Mouse (Mus musculus) kidney, postnatal 0 days (tissue): Measurements from ENCODE around the gene Tppp. TPM values are rescaled to one million over a fixed set of nuclear protein-coding genes. Genes with fewer than 3 reads are reported as not detected.
A peak's percentile ranks its signal among the peaks of the same experiment; 100 is the strongest.
"Not testable (repeated sequence)": the region's sequence is repeated elsewhere in the genome, so short reads cannot be mapped to it uniquely, and the experiment has no call there.

Experiments
- ATAC-seq: fragments of 200-750 bp; cut with Nextera tagmentation; replicated peaks from 2 replicates; pipeline ENCODE4 v1.8.0; 2017; ENCODE audit warnings: low read depth, moderate number of reproducible peaks, moderate TSS enrichment, moderate library complexity; ENCODE audit not compliant: low FRiP score
- DNase-seq: peaks from one replicate; pipeline ENCODE4 v3.0.0-alpha.2; 2016; ENCODE audit warnings: low spot score
- H3K27ac ChIP-seq: fragments of 300-500 bp; sonication (generic); 2 replicates; pipeline ENCODE4 v1.5.1; 2014; ENCODE audit warnings: mild to moderate bottlenecking
- H3K27me3 ChIP-seq: fragments of 300-500 bp; sonication (generic); 2 replicates; pipeline ENCODE4 v1.6.1; 2014; ENCODE audit warnings: low read length, mixed read lengths; ENCODE audit not compliant: insufficient read depth
- H3K36me3 ChIP-seq: fragments of 300-500 bp; sonication (generic); 2 replicates; pipeline ENCODE4 v1.6.1; 2014; ENCODE audit warnings: low read length, mixed read lengths; ENCODE audit not compliant: insufficient read depth
- H3K4me1 ChIP-seq: fragments of 300-500 bp; sonication (generic); replicated peaks from 2 replicates; pipeline ENCODE4 v1.6.1; 2014; ENCODE audit warnings: antibody characterized with exemption, low read length, mixed read lengths; ENCODE audit not compliant: insufficient read depth
- H3K4me2 ChIP-seq: fragments of 300-500 bp; sonication (generic); 2 replicates; pipeline ENCODE4 v1.6.1; 2014; ENCODE audit warnings: mild to moderate bottlenecking, low read length, moderate library complexity, mixed read lengths
- H3K4me3 ChIP-seq: fragments of 300-500 bp; sonication (generic); replicated peaks from 2 replicates; pipeline ENCODE4 v1.5.1; 2014; ENCODE audit warnings: low read depth, low read length
- H3K9ac ChIP-seq: fragments of 300-500 bp; sonication (generic); 2 replicates; pipeline ENCODE4 v1.6.1; 2014; ENCODE audit warnings: low read depth, low read length
- H3K9me3 ChIP-seq: fragments of 300-500 bp; sonication (generic); replicated peaks from 2 replicates; pipeline ENCODE4 v1.6.1; 2016; ENCODE audit warnings: low read length, inconsistent platforms, mixed read lengths
- CTCF ChIP-seq: IDR thresholded peaks from 2 replicates; pipeline ENCODE4 v1.5.1; 2016; ENCODE audit warnings: antibody characterized with exemption, low read depth, mild to moderate bottlenecking, moderate library complexity
- WGBS: fragments of 180-500 bp; shearing (Covaris S2); extraction: QIAGEN DNeasy Blood & Tissue Kit; methylation state at CpG from one replicate; pipeline ENCODE4 v1.1.7; 2014; 5-methylcytosine and 5-hydroxymethylcytosine counted together
- polyA plus RNA-seq: library from polyadenylated mRNA; unstranded; fragments of >200 nt; fragmentation: Nextera tagmentation; extraction: Ambion mirVana; gene quantifications from 2 replicates; pipeline ENCODE4 v1.2.1, GENCODE M21; 2015

Gene Tppp
- polyA plus RNA-seq, 1 experiment from 2014 or later = 0.42 TPM

GRCm38 (mm10) chr13:74001492-74001891, 7.7 kb upstream of the Tppp start:
- H3K36me3 ChIP-seq = no peaks in the 10 kb centered on the region
- ATAC-seq (no peak), DNase-seq (no peak)
- no peaks in the 10 kb centered on the region for H3K4me1 ChIP-seq
- no peak overlapping the region for H3K4me2 ChIP-seq
- H3K4me3 ChIP-seq = no peak overlapping the region
- no peak for TF ChIP-seq CTCF
- no peak overlapping the region for H3K9ac ChIP-seq
- no peaks in the 10 kb centered on the region for H3K9me3 ChIP-seq
- WGBS = 70% methylated on average over 4 of the region's 4 CpGs
- H3K27ac ChIP-seq = no peak overlapping the region
- no peaks in the 10 kb centered on the region for H3K27me3 ChIP-seq

- H3K27me3 ChIP-seq = peaks cover 16% of the 10 kb centered on the region
- H3K27ac ChIP-seq, H3K4me1 ChIP-seq, H3K4me3 ChIP-seq, H3K36me3 ChIP-seq, ATAC-seq, H3K9me3 ChIP-seq, DNase-seq, H3K9ac ChIP-seq, H3K4me2 ChIP-seq: not testable (repeated sequence)
- 91% methylated on average over 4 of the region's 4 CpGs for WGBS
Observed at GRCm38 (mm10) chr13:74006881-74007280, 2.3 kb upstream of the Tppp start.

- peaks cover 16% of the 10 kb centered on the region for H3K27me3 ChIP-seq
- H3K9ac ChIP-seq, H3K4me3 ChIP-seq, DNase-seq, H3K36me3 ChIP-seq, H3K9me3 ChIP-seq, H3K27ac ChIP-seq, ATAC-seq, H3K4me1 ChIP-seq, H3K4me2 ChIP-seq: not testable (repeated sequence)
- WGBS = 80% methylated on average over 2 of the region's 2 CpGs
Observed at GRCm38 (mm10) chr13:74008216-74008615, 991 bp upstream of the Tppp start.

GRCm38 (mm10) chr13:74009791-74010614, 796 bp downstream of the Tppp start:
- Histone ChIP-seq H3K4me3 (peak overlapping the region; percentile 49), H3K36me3 (no peaks in the 10 kb centered on the region), H3K4me2 (peak overlapping the region; percentile 92), H3K9ac (peak overlapping the region; percentile 40; the same call in 1 of the 2 replicates), H3K9me3 (no peaks in the 10 kb centered on the region), H3K4me1 (peaks cover 4% of the 10 kb centered on the region; the same call in 1 of the 2 replicates), H3K27me3 (peaks cover 16% of the 10 kb centered on the region), H3K27ac (no peak overlapping the region)
- peak; percentile 1; the same call in 1 of the 2 replicates for ATAC-seq
- TF ChIP-seq CTCF = no peak
- WGBS = 2% methylated on average over 54 of the region's 55 CpGs
- peak; percentile 67 for DNase-seq

- Histone ChIP-seq H3K4me2 (peak overlapping the region; percentile 92), H3K36me3 (no peaks in the 10 kb centered on the region), H3K9me3 (no peaks in the 10 kb centered on the region), H3K9ac (no peak overlapping the region), H3K27ac (no peak overlapping the region), H3K27me3 (peaks cover 16% of the 10 kb centered on the region), H3K4me1 (peaks cover 4% of the 10 kb centered on the region; the same call in 1 of the 2 replicates), H3K4me3 (peak overlapping the region; percentile 49)
- DNase-seq (no peak), ATAC-seq (no peak)
- 19% methylated on average over 3 of the region's 3 CpGs for WGBS
- no peak for TF ChIP-seq CTCF
Observed at GRCm38 (mm10) chr13:74010678-74011077, 1.5 kb downstream of the Tppp start.

- H3K9me3 ChIP-seq = no peaks in the 10 kb centered on the region
- no peak overlapping the region for H3K4me3 ChIP-seq
- no peak overlapping the region for H3K9ac ChIP-seq
- H3K4me1 ChIP-seq = no peaks in the 10 kb centered on the region
- WGBS = 51% methylated on average over 4 of the region's 4 CpGs
- H3K27me3 ChIP-seq = 0 out of 2 replicates have a peak, but pooled peaks cover 5% of the 10 kb centered on the region
- H3K27ac ChIP-seq = no peak overlapping the region
- H3K4me2 ChIP-seq = no peak overlapping the region
- peak; percentile 47 for DNase-seq
- 0 out of 2 replicates have a peak, but pooled peaks have one; percentile 49 for ATAC-seq
- no peaks in the 10 kb centered on the region for H3K36me3 ChIP-seq
- TF ChIP-seq CTCF = no peak
Observed at GRCm38 (mm10) chr13:74015908-74016307, 6.7 kb downstream of the Tppp start.
